Mouse (Mus musculus): Measurements from ENCODE around the gene Eef1akmt2. TPM values are rescaled to one million over a fixed set of nuclear protein-coding genes. Genes with fewer than 3 reads are reported as not detected.

Gene Eef1akmt2
- polyA plus RNA-seq, 1 experiment from 2014 or later = 42.7 TPM

GRCm38 (mm10) chr7:132804951-132805350 lies 47.5 kb downstream of the Eef1akmt2 start:
- ATAC-seq (no peak), DNase-seq (ENCODE audit: low read depth, low spot score) (no peak)
- ChIA-PET POLR2A (no interaction called here), CTCF (interaction anchor here (1.7 kb wide), 1 partner anchor 148 kb away, joined by 6 read pairs; no protein-coding TSS in a partner anchor)
- H3K27me3 ChIP-seq = no peaks in the 10 kb centered on the region
- no peak for TF ChIP-seq CTCF (IDR thresholded peaks at IDR 0.05)
- in situ Hi-C loops (cut with MboI; ENCODE audit: low pct_unique_long_range_greater_than_20kb) = loop anchor here (5.0 kb wide), 2 partner anchors 88 to 148 kb away; no protein-coding TSS in a partner anchor

GRCm38 (mm10) chr7:132804461-132804860 lies 48.0 kb downstream of the Eef1akmt2 start:
- H3K27me3 ChIP-seq = no peaks in the 10 kb centered on the region
- DNase-seq (ENCODE audit: low read depth, low spot score) (no peak), ATAC-seq (no peak)
- POLR2A ChIA-PET = no interaction called here
- in situ Hi-C loops (cut with MboI; ENCODE audit: low pct_unique_long_range_greater_than_20kb) = loop anchor here (5.0 kb wide), 1 partner anchor 87 kb away; no protein-coding TSS in a partner anchor
- TF ChIP-seq CTCF (IDR thresholded peaks at IDR 0.05) = no peak
- CTCF ChIA-PET = interaction anchor here (0.9 kb wide), 1 partner anchor 9 kb away, joined by 3 read pairs; no protein-coding TSS in a partner anchor

GRCm38 (mm10) chr7:132803962-132804361 lies 48.5 kb downstream of the Eef1akmt2 start:
- ATAC-seq (no peak), DNase-seq (ENCODE audit: low read depth, low spot score) (no peak)
- in situ Hi-C loops (cut with MboI; ENCODE audit: low pct_unique_long_range_greater_than_20kb) = loop anchor here (5.0 kb wide), 1 partner anchor 87 kb away; no protein-coding TSS in a partner anchor
- ChIA-PET CTCF (interaction anchor here (0.9 to 1.6 kb wide), 3 partner anchors 9 to 148 kb away, joined by 3 to 4 read pairs (median 3); no protein-coding TSS in a partner anchor), POLR2A (no interaction called here)
- TF ChIP-seq CTCF (IDR thresholded peaks at IDR 0.05) = no peak
- no peaks in the 10 kb centered on the region for H3K27me3 ChIP-seq

GRCm38 (mm10) chr7:132803336-132803735 lies 49.1 kb downstream of the Eef1akmt2 start:
- ATAC-seq (no peak), DNase-seq (ENCODE audit: low read depth, low spot score) (no peak)
- ChIA-PET CTCF (interaction anchor here (1.5 to 1.6 kb wide), 3 partner anchors 72 to 147 kb away, joined by 3 to 4 read pairs (median 4); no protein-coding TSS in a partner anchor), POLR2A (interaction anchor here (2.3 kb wide), 1 partner anchor 10 kb away, joined by 7 read pairs; no protein-coding TSS in a partner anchor)
- no peaks in the 10 kb centered on the region for H3K27me3 ChIP-seq
- TF ChIP-seq CTCF (IDR thresholded peaks at IDR 0.05) = no peak
- in situ Hi-C loops (cut with MboI; ENCODE audit: low pct_unique_long_range_greater_than_20kb) = loop anchor here (5.0 kb wide), 1 partner anchor 86 kb away; no protein-coding TSS in a partner anchor

GRCm38 (mm10) chr7:132802691-132803090 lies 49.8 kb downstream of the Eef1akmt2 start:
- POLR2A ChIA-PET = interaction anchor here (2.3 kb wide), 1 partner anchor 10 kb away, joined by 7 read pairs; no protein-coding TSS in a partner anchor
- ATAC-seq (peak; percentile 37), DNase-seq (ENCODE audit: low read depth, low spot score) (no peak)
- H3K27me3 ChIP-seq = no peaks in the 10 kb centered on the region
- no peak for TF ChIP-seq CTCF (IDR thresholded peaks at IDR 0.05)
- CTCF ChIA-PET = interaction anchor here (1.5 to 2.6 kb wide), 5 partner anchors 9 to 146 kb away, joined by 3 to 19 read pairs (median 4); no protein-coding TSS in a partner anchor
- in situ Hi-C loops (cut with MboI; ENCODE audit: low pct_unique_long_range_greater_than_20kb) = loop anchor here (5.0 kb wide), 1 partner anchor 85 kb away; no protein-coding TSS in a partner anchor

GRCm38 (mm10) chr7:132802066-132802465 lies 50.4 kb downstream of the Eef1akmt2 start:
- no peaks in the 10 kb centered on the region for H3K27me3 ChIP-seq
- in situ Hi-C loops (cut with MboI; ENCODE audit: low pct_unique_long_range_greater_than_20kb) = loop anchor here (5.0 kb wide), 1 partner anchor 85 kb away; no protein-coding TSS in a partner anchor
- ATAC-seq (no peak), DNase-seq (ENCODE audit: low read depth, low spot score) (no peak)
- CTCF ChIA-PET = interaction anchor here (0.8 to 2.6 kb wide), 5 partner anchors 9 to 145 kb away, joined by 3 to 19 read pairs (median 4); no protein-coding TSS in a partner anchor
- POLR2A ChIA-PET = interaction anchor here (1.0 to 2.3 kb wide), 2 partner anchors 9 to 11 kb away, joined by 4 to 7 read pairs; partner anchors contain the start of gene Fam53b
- TF ChIP-seq CTCF (IDR thresholded peaks at IDR 0.05) = no peak

GRCm38 (mm10) chr7:132801509-132801908 lies 51.0 kb downstream of the Eef1akmt2 start:
- CTCF ChIA-PET = interaction anchor here (0.8 to 2.6 kb wide), 4 partner anchors 9 to 145 kb away, joined by 3 to 19 read pairs (median 5); no protein-coding TSS in a partner anchor
- in situ Hi-C loops (cut with MboI; ENCODE audit: low pct_unique_long_range_greater_than_20kb) = loop anchor here (5.0 kb wide), 1 partner anchor 84 kb away; no protein-coding TSS in a partner anchor
- H3K27me3 ChIP-seq = no peaks in the 10 kb centered on the region
- POLR2A ChIA-PET = interaction anchor here (0.7 to 2.3 kb wide), 4 partner anchors 9 to 21 kb away, joined by 3 to 7 read pairs (median 5); partner anchors contain the start of gene Fam53b
- ATAC-seq (no peak), DNase-seq (ENCODE audit: low read depth, low spot score) (no peak)
- TF ChIP-seq CTCF (IDR thresholded peaks at IDR 0.05) = no peak

GRCm38 (mm10) chr7:132800868-132801267 lies 51.6 kb downstream of the Eef1akmt2 start:
- no peak for TF ChIP-seq CTCF (IDR thresholded peaks at IDR 0.05)
- CTCF ChIA-PET = interaction anchor here (1.6 to 2.6 kb wide), 2 partner anchors 10 to 144 kb away, joined by 7 to 19 read pairs; no protein-coding TSS in a partner anchor
- no peaks in the 10 kb centered on the region for H3K27me3 ChIP-seq
- peak; percentile 36 for ATAC-seq
- DNase-seq (ENCODE audit: low read depth, low spot score) = peak; percentile 78
- POLR2A ChIA-PET = interaction anchor here (0.6 to 1.5 kb wide), 3 partner anchors 19 to 161 kb away, joined by 3 to 6 read pairs (median 3); no protein-coding TSS in a partner anchor
- in situ Hi-C loops (cut with MboI; ENCODE audit: low pct_unique_long_range_greater_than_20kb) = loop anchor here (5.0 kb wide), 1 partner anchor 84 kb away; no protein-coding TSS in a partner anchor

- ATAC-seq = no peak
- no peaks in the 10 kb centered on the region for H3K27me3 ChIP-seq
- no peak for TF ChIP-seq CTCF (IDR thresholded peaks at IDR 0.05)
- ChIA-PET CTCF (interaction anchor here (1.3 to 1.6 kb wide), 2 partner anchors 14 to 18 kb away, joined by 3 to 6 read pairs; no protein-coding TSS in a partner anchor), POLR2A (no interaction called here)
- in situ Hi-C loops (cut with MboI; ENCODE audit: low pct_unique_long_range_greater_than_20kb) = loop anchor here (5.0 kb wide), 1 partner anchor 82 kb away; no protein-coding TSS in a partner anchor
- DNase-seq (ENCODE audit: low read depth, low spot score) = no peak
These were observed 53.1 kb downstream of the Eef1akmt2 start for GRCm38 (mm10) chr7:132799119-132800016.

- POLR2A ChIA-PET = interaction anchor here (1.8 kb wide), 1 partner anchor 15 kb away, joined by 4 read pairs; no protein-coding TSS in a partner anchor
- H3K27me3 ChIP-seq = no peaks in the 10 kb centered on the region
- in situ Hi-C loops (cut with MboI; ENCODE audit: low pct_unique_long_range_greater_than_20kb) = no loop called here
- TF ChIP-seq CTCF (IDR thresholded peaks at IDR 0.05) = no peak
- CTCF ChIA-PET = interaction anchor here (1.1 kb wide), 1 partner anchor 9 kb away, joined by 3 read pairs; no protein-coding TSS in a partner anchor
- ATAC-seq (no peak), DNase-seq (ENCODE audit: low read depth, low spot score) (no peak)
These were observed 57.3 kb downstream of the Eef1akmt2 start for GRCm38 (mm10) chr7:132795141-132795540.

Data from Patski (cell line).